ENCODE assay signal across 9 mouse cellular contexts in genomic region chr1:69242289-69242909, GRCm38 (mm10).
DNase-seq lines count a peak whose midpoint lies in the region; ATAC-seq and TF ChIP-seq lines count a peak whose summit lies in the region.
"Had no signal": no experiment of that assay in that cellular context is flagged by ENCODE, and none has a peak within 500 bp of the region (broad histone marks: within the 10 kb centered on the region; RNA-seq: fewer than 3 reads in every experiment).

No protein-coding gene starts in this region.

- intact Hi-C loops in left cerebral cortex, adult 2 months (cut with DNase I), result loop anchor here (5.0 kb wide), 2 partner anchors 445 to 545 kb away; partner anchors contain the start of gene Ikzf2
- intact Hi-C loops in left cerebral cortex, postnatal 10 days (cut with DNase I), result loop anchor here (5.0 kb wide), 2 partner anchors 445 to 525 kb away; partner anchors contain the start of gene Ikzf2

- WGBS in forebrain, embryonic 13.5 days, result 90% methylated on average over 3 of the region's 3 CpGs
- WGBS in limb, embryonic 13.5 days, result 86% methylated on average over 3 of the region's 3 CpGs
- 85% methylated on average over 3 of the region's 3 CpGs for WGBS in neural tube, embryonic 14.5 days

- TF ChIP-seq CTCF in left cerebral cortex, adult 2 months (IDR thresholded peaks at IDR 0.05), result no peak

- no peaks in the 10 kb centered on the region for H3K27me3 ChIP-seq in forebrain, embryonic 13.5 days
- H3K27me3 ChIP-seq in limb, embryonic 13.5 days, result 0 out of 2 replicates have a peak, but pooled peaks cover 5% of the 10 kb centered on the region
- no peaks in the 10 kb centered on the region for H3K27me3 ChIP-seq in neural tube, embryonic 14.5 days (ENCODE audit: control insufficient read depth, insufficient read depth, low read length)

- no peak overlapping the region for H3K27ac ChIP-seq in left cerebral cortex, adult 2 months
- no peak overlapping the region for H3K27ac ChIP-seq in forebrain, embryonic 13.5 days
- H3K27ac ChIP-seq in limb, embryonic 13.5 days, result no peak overlapping the region
- H3K27ac ChIP-seq in neural tube, embryonic 14.5 days (ENCODE audit: low read depth, low read length), result no peak overlapping the region

- H3K4me1 ChIP-seq in forebrain, embryonic 13.5 days, result no peaks in the 10 kb centered on the region
- no peaks in the 10 kb centered on the region for H3K4me1 ChIP-seq in limb, embryonic 13.5 days
- H3K4me1 ChIP-seq in neural tube, embryonic 14.5 days (ENCODE audit: control insufficient read depth, insufficient read depth, low read length), result no peaks in the 10 kb centered on the region

- H3K4me2 ChIP-seq in forebrain, embryonic 13.5 days, result peak overlapping the region; percentile 70
- H3K4me2 ChIP-seq in limb, embryonic 13.5 days (replicated peaks), result peak overlapping the region; percentile 60
- H3K4me2 ChIP-seq in neural tube, embryonic 14.5 days (ENCODE audit: low read depth, low read length), result peak overlapping the region; percentile 39; the same call in 1 of the 2 replicates

- H3K9ac ChIP-seq in forebrain, embryonic 13.5 days, result peak overlapping the region; percentile 47
- no peak overlapping the region for H3K9ac ChIP-seq in limb, embryonic 13.5 days
- no peak overlapping the region; the same call in 1 of the 2 replicates for H3K9ac ChIP-seq in neural tube, embryonic 14.5 days (replicated peaks; ENCODE audit: low read depth, low read length)

- DNase-seq in left cerebral cortex, adult 2 months (ENCODE audit: extremely low spot score in 1 of 2, low spot score in 2 of 2), result no peak
- no peak for DNase-seq in left cerebral cortex, postnatal 10 days (ENCODE audit: extremely low spot score in 1 of 2, low spot score in 2 of 2)
- DNase-seq in adrenal gland, adult 8-10 months, result no peak
- no peak for DNase-seq in layer of hippocampus, postnatal 36 days

- H3K4me3 ChIP-seq in left cerebral cortex, adult 2 months, result peak overlapping the region; percentile 43
- H3K4me3 ChIP-seq in forebrain, embryonic 13.5 days, result peak overlapping the region; percentile 40
- no peak overlapping the region for H3K4me3 ChIP-seq in limb, embryonic 13.5 days
- peak overlapping the region; percentile 19 for H3K4me3 ChIP-seq in neural tube, embryonic 14.5 days (ENCODE audit: low read depth, low read length)

- no peaks in the 10 kb centered on the region for H3K9me3 ChIP-seq in forebrain, embryonic 13.5 days (replicated peaks)
- H3K9me3 ChIP-seq in limb, embryonic 13.5 days, result no peaks in the 10 kb centered on the region; the same call in 1 of the 2 replicates
- no peaks in the 10 kb centered on the region for H3K9me3 ChIP-seq in neural tube, embryonic 14.5 days (ENCODE audit: control insufficient read depth, low read length)

- H3K36me3 ChIP-seq in forebrain, embryonic 13.5 days (ENCODE audit: poor library complexity, severe bottlenecking), result no peaks in the 10 kb centered on the region
- no peaks in the 10 kb centered on the region for H3K36me3 ChIP-seq in limb, embryonic 13.5 days
- H3K36me3 ChIP-seq in neural tube, embryonic 14.5 days (ENCODE audit: control insufficient read depth, insufficient read depth, low read length), result no peaks in the 10 kb centered on the region
- H3K36me3 ChIP-seq: G1E had no signal

- peak; percentile 48; the same call in 1 of the 2 replicates for ATAC-seq in forebrain, embryonic 13.5 days
- no peak for ATAC-seq in limb, embryonic 13.5 days (ENCODE audit: low FRiP score, low read depth)
- peak; percentile 28; the same call in 1 of the 2 replicates for ATAC-seq in neural tube, embryonic 14.5 days (ENCODE audit: low read depth)
- ATAC-seq in megakaryocyte-erythroid progenitor cell, adult 5-6 weeks (replicated peaks; ENCODE audit: low FRiP score, low TSS enrichment, poor library complexity, severe bottlenecking), result no peak

Comparison
In these comparisons a context has a peak if more than half of its experiments do, and no peak if none do; other contexts are left out.
1. ATAC-seq: peak in forebrain, embryonic 13.5 days (single experiment) and neural tube, embryonic 14.5 days (single experiment); none in limb, embryonic 13.5 days (single experiment) and megakaryocyte-erythroid progenitor cell, adult 5-6 weeks (single experiment).
2. Peak in every context shown above with its lines, with median percentiles within 50 percentile points of each other: H3K4me2 ChIP-seq.